Mouse (Mus musculus) midbrain, embryonic 15.5 days (tissue): ENCODE measurements at regions not wholly inside any gene's neighbourhood (a gene's known extent, or its start where the extent isn't known, plus 50 kb on each side); places are given as distances from the start of the nearest gene placed in this dataset.
"Not testable (repeated sequence)": the region's sequence is repeated elsewhere in the genome, so short reads cannot be mapped to it uniquely, and the experiment has no call there.

Experiments used
- ATAC-seq: fragments of 200-750 bp; cut with Nextera tagmentation; replicated peaks from 2 replicates; pipeline ENCODE4 v1.8.0; 2017; ENCODE audit warnings: moderate TSS enrichment
- H3K27ac ChIP-seq: fragments of 300-500 bp; sonication (generic); 2 replicates; pipeline ENCODE4 v1.5.1; 2015; ENCODE audit warnings: mild to moderate bottlenecking, inconsistent platforms
- H3K27me3 ChIP-seq: fragments of 300-500 bp; sonication (generic); replicated peaks from 2 replicates; pipeline ENCODE4 v1.6.1; 2015; ENCODE audit warnings: inconsistent platforms
- H3K36me3 ChIP-seq: fragments of 300-500 bp; sonication (generic); replicated peaks from 2 replicates; pipeline ENCODE4 v1.6.1; 2015; ENCODE audit warnings: inconsistent platforms
- H3K4me1 ChIP-seq: fragments of 300-500 bp; sonication (generic); 2 replicates; pipeline ENCODE4 v1.6.1; 2015; ENCODE audit warnings: inconsistent platforms
- H3K4me2 ChIP-seq: fragments of 300-500 bp; sonication (generic); 2 replicates; pipeline ENCODE4 v1.6.1; 2015; ENCODE audit warnings: inconsistent platforms, mild to moderate bottlenecking, moderate library complexity
- H3K4me3 ChIP-seq: fragments of 300-500 bp; sonication (generic); 2 replicates; pipeline ENCODE4 v1.5.1; 2015; ENCODE audit warnings: mild to moderate bottlenecking, inconsistent platforms
- H3K9ac ChIP-seq: fragments of 300-500 bp; sonication (generic); 2 replicates; pipeline ENCODE4 v1.6.1; 2015; ENCODE audit warnings: mild to moderate bottlenecking, inconsistent platforms
- H3K9me3 ChIP-seq: fragments of 300-500 bp; sonication (generic); 2 replicates; pipeline ENCODE4 v1.6.1; 2016; ENCODE audit warnings: inconsistent platforms
- WGBS: fragments of 180-500 bp; shearing (Covaris S2); methylation state at CpG from one replicate; pipeline ENCODE4 v1.1.7; 2015; ENCODE audit warnings: mixed read lengths; 5-methylcytosine and 5-hydroxymethylcytosine counted together

- Histone ChIP-seq H3K27ac (no peak overlapping the region), H3K4me2 (no peak overlapping the region), H3K9ac (no peak overlapping the region), H3K4me3 (no peak overlapping the region), H3K4me1 (no peaks in the 10 kb centered on the region), H3K36me3 (no peaks in the 10 kb centered on the region), H3K27me3 (no peaks in the 10 kb centered on the region), H3K9me3 (no peaks in the 10 kb centered on the region)
- ATAC-seq, result no peak
- WGBS, result 64% methylated on average over 5 of the region's 5 CpGs
Measured at GRCm38 (mm10) chr15:60333573-60334306, 317.3 kb upstream of the 4933412E24Rik start.

GRCm38 (mm10) chr15:60317577-60317976 lies 301.2 kb upstream of the 4933412E24Rik start:
- Histone ChIP-seq H3K4me2 (no peak overlapping the region), H3K36me3 (no peaks in the 10 kb centered on the region), H3K9me3 (no peaks in the 10 kb centered on the region), H3K9ac (no peak overlapping the region), H3K4me3 (no peak overlapping the region), H3K27ac (no peak overlapping the region), H3K27me3 (no peaks in the 10 kb centered on the region), H3K4me1 (no peaks in the 10 kb centered on the region)
- WGBS, result 98% methylated on average over 2 of the region's 2 CpGs
- ATAC-seq, result no peak

GRCm38 (mm10) chr15:60315210-60315609 lies 298.8 kb upstream of the 4933412E24Rik start:
- H3K4me1 ChIP-seq, result no peaks in the 10 kb centered on the region
- no peak overlapping the region for H3K4me2 ChIP-seq
- no peaks in the 10 kb centered on the region for H3K36me3 ChIP-seq
- no peaks in the 10 kb centered on the region for H3K9me3 ChIP-seq
- no peak for ATAC-seq
- H3K4me3 ChIP-seq, result no peak overlapping the region
- no peak overlapping the region for H3K27ac ChIP-seq
- H3K9ac ChIP-seq, result no peak overlapping the region
- H3K27me3 ChIP-seq, result no peaks in the 10 kb centered on the region
- 81% methylated on average over 5 of the region's 5 CpGs for WGBS

- H3K9ac ChIP-seq, result no peak overlapping the region
- no peaks in the 10 kb centered on the region for H3K9me3 ChIP-seq
- H3K27me3 ChIP-seq, result no peaks in the 10 kb centered on the region
- H3K4me1 ChIP-seq, result no peaks in the 10 kb centered on the region
- no peak overlapping the region for H3K4me3 ChIP-seq
- no peaks in the 10 kb centered on the region for H3K36me3 ChIP-seq
- no peak for ATAC-seq
- WGBS, result 81% methylated on average over 3 of the region's 3 CpGs
- H3K4me2 ChIP-seq, result no peak overlapping the region
- no peak overlapping the region for H3K27ac ChIP-seq
Measured at GRCm38 (mm10) chr15:60309909-60310308, 293.5 kb upstream of the 4933412E24Rik start.

- no peaks in the 10 kb centered on the region for H3K4me1 ChIP-seq
- 44% methylated on average over 1 of the region's 1 CpGs for WGBS
- no peak overlapping the region for H3K9ac ChIP-seq
- H3K36me3 ChIP-seq, result no peaks in the 10 kb centered on the region
- H3K4me2 ChIP-seq, result no peak overlapping the region
- ATAC-seq, result no peak
- no peaks in the 10 kb centered on the region for H3K9me3 ChIP-seq
- no peak overlapping the region for H3K27ac ChIP-seq
- no peak overlapping the region for H3K4me3 ChIP-seq
- H3K27me3 ChIP-seq, result no peaks in the 10 kb centered on the region
Measured at GRCm38 (mm10) chr15:60308968-60309367, 292.6 kb upstream of the 4933412E24Rik start.

- Histone ChIP-seq H3K27ac (no peak overlapping the region), H3K27me3 (no peaks in the 10 kb centered on the region), H3K4me1 (no peaks in the 10 kb centered on the region), H3K4me3 (no peak overlapping the region), H3K4me2 (no peak overlapping the region), H3K9ac (no peak overlapping the region), H3K36me3 (no peaks in the 10 kb centered on the region), H3K9me3 (no peaks in the 10 kb centered on the region)
- ATAC-seq, result no peak
- 91% methylated on average over 2 of the region's 2 CpGs for WGBS
Measured at GRCm38 (mm10) chr15:60308126-60308525, 291.7 kb upstream of the 4933412E24Rik start.

- Histone ChIP-seq H3K36me3 (no peaks in the 10 kb centered on the region), H3K27ac (no peak overlapping the region), H3K9me3 (no peaks in the 10 kb centered on the region), H3K27me3 (no peaks in the 10 kb centered on the region), H3K4me1 (no peaks in the 10 kb centered on the region), H3K4me2 (no peak overlapping the region), H3K9ac (no peak overlapping the region), H3K4me3 (no peak overlapping the region)
- WGBS, result 22% methylated on average over 4 of the region's 4 CpGs
- no peak for ATAC-seq
Measured at GRCm38 (mm10) chr15:60303501-60303900, 287.1 kb upstream of the 4933412E24Rik start.

- no peaks in the 10 kb centered on the region for H3K4me1 ChIP-seq
- 83% methylated on average over 4 of the region's 4 CpGs for WGBS
Measured at GRCm38 (mm10) chr15:60301939-60302338, 285.5 kb upstream of the 4933412E24Rik start.

GRCm38 (mm10) chr15:60285321-60285720 lies 268.9 kb upstream of the 4933412E24Rik start:
- Histone ChIP-seq H3K4me1 (no peaks in the 10 kb centered on the region), H3K27me3 (no peaks in the 10 kb centered on the region), H3K27ac (no peak overlapping the region), H3K9ac (no peak overlapping the region), H3K9me3 (no peaks in the 10 kb centered on the region), H3K4me2 (no peak overlapping the region), H3K36me3 (no peaks in the 10 kb centered on the region), H3K4me3 (no peak overlapping the region)
- 28% methylated on average over 4 of the region's 4 CpGs for WGBS
- ATAC-seq, result no peak

More at GRCm38 (mm10) chr15:60301939-60302338, 285.5 kb upstream of the 4933412E24Rik start:
- no peaks in the 10 kb centered on the region for H3K9me3 ChIP-seq
- no peak overlapping the region for H3K4me3 ChIP-seq
- no peak for ATAC-seq
- no peaks in the 10 kb centered on the region for H3K27me3 ChIP-seq
- no peak overlapping the region for H3K27ac ChIP-seq
- H3K9ac ChIP-seq, result no peak overlapping the region
- no peak overlapping the region for H3K4me2 ChIP-seq
- no peaks in the 10 kb centered on the region for H3K36me3 ChIP-seq

GRCm38 (mm10) chr15:60280378-60280777 lies 264.0 kb upstream of the 4933412E24Rik start:
- no peak; the same call in 1 of the 2 replicates for ATAC-seq
- no peaks in the 10 kb centered on the region for H3K4me1 ChIP-seq
- H3K9me3 ChIP-seq, result no peaks in the 10 kb centered on the region
- 43% methylated on average over 2 of the region's 2 CpGs for WGBS
- H3K27me3 ChIP-seq, result no peaks in the 10 kb centered on the region
- no peak overlapping the region for H3K4me2 ChIP-seq
- H3K36me3 ChIP-seq, result no peaks in the 10 kb centered on the region
- no peak overlapping the region for H3K4me3 ChIP-seq
- no peak overlapping the region for H3K9ac ChIP-seq
- no peak overlapping the region for H3K27ac ChIP-seq

- H3K4me2 ChIP-seq, H3K4me1 ChIP-seq, H3K9me3 ChIP-seq, H3K4me3 ChIP-seq, H3K27ac ChIP-seq, ATAC-seq, H3K36me3 ChIP-seq, H3K27me3 ChIP-seq, H3K9ac ChIP-seq: not testable (repeated sequence)
Measured at GRCm38 (mm10) chr15:60253661-60254060, 237.2 kb upstream of the 4933412E24Rik start.

- no peaks in the 10 kb centered on the region for H3K27me3 ChIP-seq
- H3K4me2 ChIP-seq, result no peak overlapping the region
- H3K9ac ChIP-seq, result no peak overlapping the region
- no peaks in the 10 kb centered on the region for H3K9me3 ChIP-seq
- H3K27ac ChIP-seq, result no peak overlapping the region
- no peaks in the 10 kb centered on the region for H3K4me1 ChIP-seq
- no peak overlapping the region for H3K4me3 ChIP-seq
- no peak for ATAC-seq
- WGBS, result 72% methylated on average over 4 of the region's 4 CpGs
- no peaks in the 10 kb centered on the region for H3K36me3 ChIP-seq
Measured at GRCm38 (mm10) chr15:60226335-60226938, 210.0 kb upstream of the 4933412E24Rik start.

GRCm38 (mm10) chr15:60195070-60195469 lies 178.7 kb upstream of the 4933412E24Rik start:
- no peaks in the 10 kb centered on the region for H3K4me1 ChIP-seq

More at GRCm38 (mm10) chr15:60195070-60195469, 178.7 kb upstream of the 4933412E24Rik start:
- H3K36me3 ChIP-seq, result no peaks in the 10 kb centered on the region
- H3K9me3 ChIP-seq, result no peaks in the 10 kb centered on the region
- no peak overlapping the region for H3K4me3 ChIP-seq
- H3K27ac ChIP-seq, result no peak overlapping the region
- no peak overlapping the region for H3K4me2 ChIP-seq
- no peak overlapping the region for H3K9ac ChIP-seq
- no peak for ATAC-seq
- H3K27me3 ChIP-seq, result no peaks in the 10 kb centered on the region
